Mouse (Mus musculus) hindbrain, embryonic 12.5 days (tissue): ENCODE measurements around the gene Cacng6. TPM values are rescaled to one million over a fixed set of nuclear protein-coding genes. Genes with fewer than 3 reads are reported as not detected.

Source experiments
- ATAC-seq: fragments of 200-750 bp; cut with Nextera tagmentation; 2 replicates; pipeline ENCODE4 v1.8.0; 2017; ENCODE audit warnings: moderate TSS enrichment; ENCODE audit not compliant: low FRiP score
- H3K27ac ChIP-seq: fragments of 300-500 bp; sonication (generic); 2 replicates; pipeline ENCODE4 v1.5.1; 2016; ENCODE audit warnings: mild to moderate bottlenecking
- H3K27me3 ChIP-seq: fragments of 300-500 bp; sonication (generic); 2 replicates; pipeline ENCODE4 v1.6.1; 2016; ENCODE audit warnings: mild to moderate bottlenecking
- H3K36me3 ChIP-seq: fragments of 300-500 bp; sonication (generic); 2 replicates; pipeline ENCODE4 v1.6.1; 2016; ENCODE audit warnings: mild to moderate bottlenecking
- H3K4me1 ChIP-seq: fragments of 300-500 bp; sonication (generic); 2 replicates; pipeline ENCODE4 v1.6.1; 2016
- H3K4me2 ChIP-seq: fragments of 300-500 bp; sonication (generic); replicated peaks from 2 replicates; pipeline ENCODE4 v1.6.1; 2016; ENCODE audit warnings: mild to moderate bottlenecking
- H3K4me3 ChIP-seq: fragments of 300-500 bp; sonication (generic); 2 replicates; pipeline ENCODE4 v1.5.1; 2016; ENCODE audit warnings: mild to moderate bottlenecking
- H3K9ac ChIP-seq: fragments of 300-500 bp; sonication (generic); 2 replicates; pipeline ENCODE4 v1.6.1; 2016; ENCODE audit warnings: mild to moderate bottlenecking, moderate library complexity
- H3K9me3 ChIP-seq: fragments of 300-500 bp; sonication (generic); replicated peaks from 2 replicates; pipeline ENCODE4 v1.6.1; 2016; ENCODE audit warnings: mild to moderate bottlenecking
- WGBS: fragments of 180-500 bp; shearing (Covaris S2); methylation state at CpG from one replicate; pipeline ENCODE4 v1.1.7; 2016; 5-methylcytosine and 5-hydroxymethylcytosine counted together
- polyA plus RNA-seq: library from polyadenylated mRNA; unstranded; fragments of >200 nt; fragmentation: Nextera tagmentation; extraction: Ambion mirVana; gene quantifications from 2 replicates; pipeline ENCODE4 v1.2.1, GENCODE M21; 2016

Cacng6 gene
- polyA plus RNA-seq, 1 experiment from 2014 or later, result 0.27 TPM

DNA sequence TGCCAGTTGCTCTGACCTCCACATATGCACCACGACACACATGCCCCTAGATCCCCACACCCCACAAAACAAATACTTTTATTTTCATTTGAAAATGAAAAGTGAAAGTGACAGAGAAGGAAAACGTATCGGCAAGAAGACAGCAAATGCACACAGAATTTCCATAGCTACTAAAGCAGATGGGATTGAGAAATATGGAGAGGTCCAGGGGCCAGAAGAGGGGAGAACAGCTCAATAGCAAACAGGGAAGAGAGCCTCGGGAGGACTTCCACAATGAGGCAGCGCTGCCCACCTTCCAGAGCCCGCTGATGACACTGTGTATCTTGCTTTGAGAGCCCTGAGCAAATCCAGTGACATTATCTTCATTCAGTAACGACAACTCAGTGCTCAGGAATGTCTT lies 1.9 kb upstream of the Cacng6 start:
- WGBS, result 64% methylated on average over 7 of the region's 7 CpGs

DNA sequence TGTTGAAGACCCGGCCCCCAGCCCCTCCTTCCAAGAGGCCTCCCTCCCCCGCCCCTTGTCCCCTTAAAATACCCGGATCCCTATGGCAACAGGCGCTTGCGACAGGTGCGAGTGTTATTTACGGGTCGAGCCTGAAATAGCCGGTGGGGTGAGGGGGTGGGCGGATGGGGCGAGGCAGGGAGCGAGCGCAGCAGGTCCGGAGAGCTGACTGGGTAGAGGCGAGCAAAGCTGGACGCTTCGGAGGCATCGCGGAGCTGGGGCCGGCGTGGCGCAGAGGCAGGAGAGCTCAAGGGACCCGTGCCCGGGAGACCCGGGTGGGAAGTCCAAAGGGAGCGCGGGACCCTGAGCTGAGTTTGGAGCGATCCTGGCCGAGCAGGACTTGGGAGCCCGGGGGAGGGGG lies 565 bp upstream of the Cacng6 start:
- H3K27me3 ChIP-seq, result peaks cover 67% of the 10 kb centered on the region
- peak overlapping the region; percentile 48 for H3K4me2 ChIP-seq
- H3K9ac ChIP-seq, result peak overlapping the region; percentile 45; the same call in 1 of the 2 replicates
- H3K4me3 ChIP-seq, result peak overlapping the region; percentile 16
- ATAC-seq, result 0 out of 2 replicates have a peak, but pooled peaks have one; percentile 46
- no peaks in the 10 kb centered on the region for H3K9me3 ChIP-seq
- no peaks in the 10 kb centered on the region for H3K36me3 ChIP-seq
- H3K4me1 ChIP-seq, result peaks cover 7% of the 10 kb centered on the region
- H3K27ac ChIP-seq, result no peak overlapping the region
- under 1% methylated on average over 29 of the region's 30 CpGs for WGBS

More for the DNA sequence above, 1.9 kb upstream of the Cacng6 start:
- Histone ChIP-seq H3K27me3 (peaks cover 80% of the 10 kb centered on the region), H3K9me3 (no peaks in the 10 kb centered on the region), H3K36me3 (no peaks in the 10 kb centered on the region), H3K4me3 (no peak overlapping the region), H3K27ac (no peak overlapping the region), H3K4me1 (peaks cover 7% of the 10 kb centered on the region), H3K4me2 (no peak overlapping the region), H3K9ac (no peak overlapping the region)
- ATAC-seq, result no peak

DNA sequence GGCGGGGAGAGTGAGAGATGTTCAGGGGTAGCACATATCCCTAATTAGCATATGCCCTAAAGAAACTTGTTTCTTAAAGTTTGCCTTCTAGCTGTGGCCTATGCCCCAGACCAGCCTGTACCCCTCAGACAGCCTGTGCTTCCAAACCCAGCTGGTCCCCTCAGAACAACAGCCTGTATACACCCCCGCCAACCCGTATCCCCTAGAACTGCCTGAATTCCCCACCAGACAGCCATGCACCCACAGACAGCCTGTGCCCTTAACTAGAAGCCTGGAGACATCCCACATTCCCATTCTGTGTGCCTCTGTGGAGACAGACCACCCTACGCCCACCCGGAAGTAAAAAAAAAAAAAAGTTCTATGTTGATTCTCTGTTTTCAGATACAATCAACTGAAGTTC lies 1.1 kb downstream of the Cacng6 start:
- peaks cover 59% of the 10 kb centered on the region for H3K27me3 ChIP-seq

GRCm38 (mm10) chr7:3430161-3430560 lies 6.2 kb downstream of the Cacng6 start:
- Histone ChIP-seq H3K27ac (no peak overlapping the region), H3K4me3 (no peak overlapping the region), H3K9ac (no peak overlapping the region), H3K4me1 (no peaks in the 10 kb centered on the region), H3K36me3 (no peaks in the 10 kb centered on the region), H3K4me2 (no peak overlapping the region), H3K9me3 (no peaks in the 10 kb centered on the region), H3K27me3 (peaks cover 9% of the 10 kb centered on the region)
- no peak for ATAC-seq
- WGBS, result 71% methylated on average over 6 of the region's 6 CpGs

More for the DNA sequence above, 1.1 kb downstream of the Cacng6 start:
- H3K36me3 ChIP-seq, result no peaks in the 10 kb centered on the region
- H3K27ac ChIP-seq, result no peak overlapping the region
- peaks cover 7% of the 10 kb centered on the region for H3K4me1 ChIP-seq
- no peaks in the 10 kb centered on the region for H3K9me3 ChIP-seq
- no peak overlapping the region for H3K4me3 ChIP-seq
- no peak for ATAC-seq
- WGBS, result 95% methylated on average over 5 of the region's 5 CpGs
- no peak overlapping the region for H3K4me2 ChIP-seq
- no peak overlapping the region for H3K9ac ChIP-seq

GRCm38 (mm10) chr7:3432066-3432465 lies 8.1 kb downstream of the Cacng6 start:
- Histone ChIP-seq H3K9ac (no peak overlapping the region), H3K4me3 (no peak overlapping the region), H3K27me3 (no peaks in the 10 kb centered on the region), H3K36me3 (no peaks in the 10 kb centered on the region), H3K4me1 (no peaks in the 10 kb centered on the region), H3K4me2 (no peak overlapping the region), H3K9me3 (no peaks in the 10 kb centered on the region), H3K27ac (no peak overlapping the region)
- no peak for ATAC-seq
- WGBS, result 91% methylated on average over 1 of the region's 1 CpGs

DNA sequence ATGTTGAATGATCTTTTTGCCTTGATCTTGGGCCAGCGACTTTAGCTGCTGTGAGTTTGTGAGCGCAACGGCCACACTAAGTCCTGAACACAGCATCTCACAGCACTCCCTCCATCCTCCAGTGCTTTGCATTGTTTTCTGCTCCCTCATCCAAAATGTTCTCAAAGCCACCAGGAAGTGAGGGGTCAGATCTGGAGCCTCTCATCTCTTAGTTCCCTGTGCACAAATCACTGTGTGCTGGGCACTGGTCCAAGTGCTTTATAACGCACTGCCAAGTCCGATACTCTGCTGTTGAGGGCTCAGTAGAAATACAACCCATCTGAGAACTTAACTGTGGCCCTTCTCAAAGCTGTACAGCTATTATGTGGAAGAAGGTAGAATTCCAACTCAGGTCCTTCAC lies 13.9 kb downstream of the Cacng6 start:
- Histone ChIP-seq H3K27ac (no peak overlapping the region), H3K9ac (no peak overlapping the region), H3K36me3 (no peaks in the 10 kb centered on the region), H3K4me2 (no peak overlapping the region), H3K4me1 (no peaks in the 10 kb centered on the region), H3K9me3 (no peaks in the 10 kb centered on the region), H3K27me3 (no peaks in the 10 kb centered on the region), H3K4me3 (no peak overlapping the region)
- no peak for ATAC-seq
- WGBS, result 67% methylated on average over 5 of the region's 5 CpGs

GRCm38 (mm10) chr7:3439984-3440383 lies 16.0 kb downstream of the Cacng6 start:
- Histone ChIP-seq H3K9ac (no peak overlapping the region), H3K9me3 (no peaks in the 10 kb centered on the region), H3K36me3 (no peaks in the 10 kb centered on the region), H3K4me1 (no peaks in the 10 kb centered on the region), H3K27ac (no peak overlapping the region), H3K27me3 (no peaks in the 10 kb centered on the region), H3K4me3 (no peak overlapping the region), H3K4me2 (no peak overlapping the region)
- 84% methylated on average over 11 of the region's 11 CpGs for WGBS
- no peak for ATAC-seq

DNA sequence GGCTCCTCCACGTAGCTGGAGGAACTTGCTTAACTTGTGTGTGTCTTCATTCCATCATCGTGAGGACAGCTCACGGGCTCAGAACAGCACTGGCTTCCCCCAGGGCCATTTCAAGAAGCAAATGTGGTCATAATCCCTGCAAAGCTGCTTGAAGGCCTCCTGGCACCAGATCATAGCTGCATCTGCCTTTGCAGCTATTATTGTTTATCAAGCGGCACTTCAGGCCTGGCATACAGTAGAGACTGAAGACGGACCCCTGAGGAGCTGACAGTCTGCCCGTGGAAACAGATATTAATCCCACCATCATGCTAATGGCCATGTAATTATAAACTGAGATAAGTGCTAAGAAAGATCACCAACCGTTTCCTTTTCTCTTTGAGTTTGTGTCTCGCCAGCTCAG lies 16.5 kb downstream of the Cacng6 start:
- ATAC-seq, result no peak

DNA sequence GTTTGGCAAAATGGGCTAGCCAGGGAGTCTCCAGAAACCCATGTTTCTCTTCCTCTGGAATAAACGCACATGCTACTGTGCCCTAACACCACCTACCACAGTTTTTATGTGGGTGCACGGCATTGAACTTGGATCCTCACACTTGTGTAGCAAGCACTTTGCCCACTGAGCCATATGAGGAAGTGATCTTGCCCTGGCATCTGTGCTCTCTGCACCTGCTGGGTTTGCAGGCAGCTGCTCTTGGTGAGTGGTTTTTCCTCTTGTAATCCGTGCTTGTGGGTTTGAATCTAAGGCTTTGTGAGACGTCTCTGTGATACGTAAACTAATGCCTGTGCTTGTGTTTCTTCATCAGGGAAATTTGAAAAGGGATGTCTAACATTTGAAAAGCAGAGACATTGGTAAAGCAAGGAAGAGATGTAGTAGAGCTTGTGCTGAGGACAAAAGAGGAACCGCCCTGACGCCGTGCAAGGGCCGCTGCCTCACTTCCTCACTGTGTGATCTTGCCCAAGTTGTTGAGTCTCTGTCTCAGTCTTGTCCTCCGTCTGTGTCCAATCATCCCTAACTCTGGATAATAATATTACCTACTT lies 18.6 kb downstream of the Cacng6 start:
- Histone ChIP-seq H3K27ac (no peak overlapping the region), H3K36me3 (no peaks in the 10 kb centered on the region), H3K9ac (no peak overlapping the region), H3K9me3 (no peaks in the 10 kb centered on the region), H3K4me3 (no peak overlapping the region), H3K4me1 (no peaks in the 10 kb centered on the region), H3K4me2 (no peak overlapping the region), H3K27me3 (no peaks in the 10 kb centered on the region)
- no peak for ATAC-seq
- 88% methylated on average over 10 of the region's 10 CpGs for WGBS

More for the DNA sequence above, 16.5 kb downstream of the Cacng6 start:
- no peaks in the 10 kb centered on the region for H3K9me3 ChIP-seq
- no peaks in the 10 kb centered on the region for H3K36me3 ChIP-seq
- no peak overlapping the region for H3K4me2 ChIP-seq
- no peak overlapping the region for H3K9ac ChIP-seq
- H3K4me1 ChIP-seq, result no peaks in the 10 kb centered on the region
- no peaks in the 10 kb centered on the region for H3K27me3 ChIP-seq
- no peak overlapping the region for H3K4me3 ChIP-seq
- WGBS, result 81% methylated on average over 8 of the region's 8 CpGs
- H3K27ac ChIP-seq, result no peak overlapping the region

DNA sequence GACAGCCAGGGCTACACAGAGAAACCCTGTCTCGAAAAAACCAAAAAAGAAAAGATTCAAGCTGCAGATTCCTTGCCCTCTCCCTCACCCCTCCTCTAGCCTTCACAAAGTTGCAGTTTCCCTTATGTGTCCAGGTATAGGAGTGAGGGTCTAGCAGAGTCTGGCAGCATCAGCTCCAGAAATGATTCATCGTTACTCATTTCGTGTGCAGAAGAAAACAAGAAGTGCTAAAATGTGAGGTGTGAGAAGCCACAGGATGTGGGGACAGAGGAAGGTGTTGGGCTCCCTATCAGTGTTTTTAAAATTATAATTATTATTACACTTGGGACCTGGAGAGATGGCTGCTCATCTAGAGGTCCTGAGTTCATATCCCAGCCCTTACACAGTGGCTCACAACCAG lies 20.7 kb downstream of the Cacng6 start:
- H3K4me3 ChIP-seq, result no peak overlapping the region
- H3K4me2 ChIP-seq, result no peak overlapping the region
- H3K9me3 ChIP-seq, result no peaks in the 10 kb centered on the region
- H3K4me1 ChIP-seq, result no peaks in the 10 kb centered on the region
- 83% methylated on average over 3 of the region's 3 CpGs for WGBS
- H3K9ac ChIP-seq, result no peak overlapping the region
- no peak for ATAC-seq
- no peaks in the 10 kb centered on the region for H3K36me3 ChIP-seq
- H3K27me3 ChIP-seq, result peaks cover 6% of the 10 kb centered on the region; the same call in 1 of the 2 replicates
- no peak overlapping the region for H3K27ac ChIP-seq

DNA sequence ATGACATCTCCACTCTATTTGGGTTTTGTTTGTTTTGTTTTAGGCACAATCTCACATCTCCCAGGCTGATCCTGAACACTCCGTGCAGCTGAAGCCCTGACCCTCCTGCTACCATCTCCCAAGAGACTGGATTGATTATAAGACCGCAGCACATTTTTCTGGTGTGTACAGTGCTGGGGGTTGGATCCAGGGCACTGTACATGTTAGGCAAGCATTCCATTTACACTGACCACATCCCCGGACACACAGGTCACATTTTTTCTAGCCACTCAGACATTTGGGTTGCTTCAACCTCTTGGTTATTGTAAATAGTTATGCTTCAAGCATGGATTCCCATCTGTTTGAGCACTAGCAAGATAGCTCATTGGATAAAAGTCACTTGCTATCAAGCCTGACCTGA lies 22.6 kb downstream of the Cacng6 start:
- 76% methylated on average over 3 of the region's 3 CpGs for WGBS
- Histone ChIP-seq H3K27me3 (peaks cover 6% of the 10 kb centered on the region; the same call in 1 of the 2 replicates), H3K9me3 (no peaks in the 10 kb centered on the region), H3K4me3 (no peak overlapping the region), H3K4me2 (no peak overlapping the region), H3K27ac (no peak overlapping the region), H3K9ac (no peak overlapping the region), H3K4me1 (no peaks in the 10 kb centered on the region), H3K36me3 (no peaks in the 10 kb centered on the region)
- ATAC-seq, result no peak

DNA sequence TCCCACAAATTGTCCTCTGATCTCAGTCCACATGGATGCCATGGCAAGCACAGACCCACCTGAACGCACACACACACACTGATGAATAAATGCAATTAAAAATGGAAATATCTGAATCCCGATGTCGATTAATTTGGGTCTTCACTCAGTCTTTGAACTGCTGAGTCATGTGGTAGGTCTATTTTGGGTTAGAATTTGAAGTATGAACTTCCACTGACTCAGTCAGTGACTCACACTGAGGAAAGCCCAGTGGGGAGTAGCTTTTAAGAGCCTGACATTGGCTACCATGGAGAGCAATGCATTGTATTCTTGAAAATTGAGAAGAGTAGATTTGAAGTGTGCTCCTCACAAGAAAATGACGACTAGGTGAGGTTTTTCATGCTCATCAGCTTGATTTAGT lies 23.0 kb downstream of the Cacng6 start:
- ATAC-seq, result no peak
- WGBS, result 76% methylated on average over 4 of the region's 4 CpGs

GRCm38 (mm10) chr7:3448737-3449454 lies 24.9 kb downstream of the Cacng6 start:
- H3K4me1 ChIP-seq, result no peaks in the 10 kb centered on the region
- H3K9me3 ChIP-seq, result no peaks in the 10 kb centered on the region
- no peaks in the 10 kb centered on the region for H3K36me3 ChIP-seq
- no peak overlapping the region for H3K4me3 ChIP-seq
- 23% methylated on average over 15 of the region's 15 CpGs for WGBS
- no peak overlapping the region for H3K9ac ChIP-seq
- H3K27ac ChIP-seq, result no peak overlapping the region
- peaks cover 6% of the 10 kb centered on the region; the same call in 1 of the 2 replicates for H3K27me3 ChIP-seq
- no peak overlapping the region for H3K4me2 ChIP-seq
- ATAC-seq, result peak; percentile 58; the same call in 1 of the 2 replicates

More for the DNA sequence above, 23.0 kb downstream of the Cacng6 start:
- no peak overlapping the region for H3K4me2 ChIP-seq
- H3K36me3 ChIP-seq, result no peaks in the 10 kb centered on the region
- H3K9ac ChIP-seq, result no peak overlapping the region
- H3K4me1 ChIP-seq, result no peaks in the 10 kb centered on the region
- H3K27me3 ChIP-seq, result peaks cover 6% of the 10 kb centered on the region; the same call in 1 of the 2 replicates
- H3K9me3 ChIP-seq, result no peaks in the 10 kb centered on the region
- H3K4me3 ChIP-seq, result no peak overlapping the region
- no peak overlapping the region for H3K27ac ChIP-seq
